Mouse (Mus musculus) limb, embryonic 13.5 days (tissue): Measurements from ENCODE around the gene Rem1. TPM values are rescaled to one million over a fixed set of nuclear protein-coding genes. Genes with fewer than 3 reads are reported as not detected.
"Not testable (repeated sequence)": the region's sequence is repeated elsewhere in the genome, so short reads cannot be mapped to it uniquely, and the experiment has no call there.

Experiments
- ATAC-seq: fragments of 200-750 bp; cut with Nextera tagmentation; 2 replicates; pipeline ENCODE4 v1.8.0; 2017; ENCODE audit warnings: low read depth, moderate number of reproducible peaks, moderate TSS enrichment; ENCODE audit not compliant: low FRiP score
- H3K27ac ChIP-seq: fragments of 300-500 bp; sonication (generic); 2 replicates; pipeline ENCODE4 v1.5.1; 2015; ENCODE audit warnings: inconsistent platforms, mild to moderate bottlenecking, moderate library complexity
- H3K27me3 ChIP-seq: fragments of 300-500 bp; sonication (generic); 2 replicates; pipeline ENCODE4 v1.6.1; 2015; ENCODE audit warnings: mild to moderate bottlenecking, inconsistent platforms
- H3K36me3 ChIP-seq: fragments of 300-500 bp; sonication (generic); 2 replicates; pipeline ENCODE4 v1.6.1; 2015; ENCODE audit warnings: inconsistent platforms, mild to moderate bottlenecking, moderate library complexity
- H3K4me1 ChIP-seq: fragments of 300-500 bp; sonication (generic); 2 replicates; pipeline ENCODE4 v1.6.1; 2015; ENCODE audit warnings: inconsistent platforms
- H3K4me2 ChIP-seq: fragments of 300-500 bp; sonication (generic); replicated peaks from 2 replicates; pipeline ENCODE4 v1.6.1; 2015; ENCODE audit warnings: inconsistent platforms, mild to moderate bottlenecking, moderate library complexity
- H3K4me3 ChIP-seq: fragments of 300-500 bp; sonication (generic); 2 replicates; pipeline ENCODE4 v1.5.1; 2015; ENCODE audit warnings: moderate library complexity, mild to moderate bottlenecking, inconsistent platforms
- H3K9ac ChIP-seq: fragments of 300-500 bp; sonication (generic); 2 replicates; pipeline ENCODE4 v1.6.1; 2015; ENCODE audit warnings: mild to moderate bottlenecking, inconsistent platforms
- H3K9me3 ChIP-seq: fragments of 300-500 bp; sonication (generic); 2 replicates; pipeline ENCODE4 v1.6.1; 2016; ENCODE audit warnings: inconsistent platforms
- WGBS: fragments of 180-500 bp; shearing (Covaris S2); methylation state at CpG from one replicate; pipeline ENCODE4 v1.1.7; 2015; 5-methylcytosine and 5-hydroxymethylcytosine counted together
- polyA plus RNA-seq: library from polyadenylated mRNA; unstranded; fragments of >200 nt; fragmentation: Nextera tagmentation; extraction: Ambion mirVana; gene quantifications from 2 replicates; pipeline ENCODE4 v1.2.1, GENCODE M21; 2015

Gene Rem1
- polyA plus RNA-seq, 1 experiment from 2014 or later: 2.9 TPM

DNA sequence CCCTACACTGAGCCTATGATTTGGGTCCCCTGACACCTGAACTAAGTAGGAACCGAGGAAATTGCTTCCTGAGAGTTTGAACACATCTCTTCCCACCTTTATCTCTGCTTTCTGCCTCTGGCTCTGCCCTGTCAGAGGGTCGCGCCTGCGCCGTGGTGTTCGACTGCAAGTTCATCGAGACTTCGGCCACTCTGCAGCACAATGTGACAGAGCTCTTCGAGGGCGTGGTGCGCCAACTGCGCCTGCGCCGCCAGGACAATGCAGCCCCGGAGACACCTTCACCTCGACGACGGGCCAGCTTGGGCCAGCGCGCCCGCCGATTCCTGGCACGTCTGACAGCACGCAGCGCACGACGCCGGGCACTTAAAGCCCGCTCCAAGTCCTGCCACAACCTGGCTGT, 7.6 kb downstream of the Rem1 start:
- Histone ChIP-seq H3K27me3 (peaks cover 14% of the 10 kb centered on the region), H3K9ac (no peak overlapping the region), H3K4me1 (peaks cover 26% of the 10 kb centered on the region), H3K9me3 (no peaks in the 10 kb centered on the region), H3K4me3 (no peak overlapping the region), H3K27ac (no peak overlapping the region), H3K4me2 (no peak overlapping the region), H3K36me3 (no peaks in the 10 kb centered on the region)
- ATAC-seq: no peak
- 78% methylated on average over 29 of the region's 29 CpGs for WGBS

- peak overlapping the region; percentile 58; the same call in 1 of the 2 replicates for H3K27ac ChIP-seq
- no peak overlapping the region for H3K9ac ChIP-seq
- no peaks in the 10 kb centered on the region for H3K36me3 ChIP-seq
- H3K4me1 ChIP-seq: peaks cover 26% of the 10 kb centered on the region
- no peak for ATAC-seq
- H3K4me3 ChIP-seq: no peak overlapping the region
- peaks cover 8% of the 10 kb centered on the region; the same call in 1 of the 2 replicates for H3K27me3 ChIP-seq
- 0 out of 2 replicates have a peak overlapping the region, but pooled peaks have one; percentile 9 for H3K4me2 ChIP-seq
- 69% methylated on average over 23 of the region's 23 CpGs for WGBS
- H3K9me3 ChIP-seq: no peaks in the 10 kb centered on the region
These were observed 9.7 kb downstream of the Rem1 start for GRCm38 (mm10) chr2:152636246-152637005.

- 76% methylated on average over 6 of the region's 6 CpGs for WGBS
- ATAC-seq: no peak
- H3K4me2 ChIP-seq: no peak overlapping the region
- peak overlapping the region; percentile 55; the same call in 1 of the 2 replicates for H3K27ac ChIP-seq
- no peaks in the 10 kb centered on the region for H3K9me3 ChIP-seq
- H3K4me1 ChIP-seq: peaks cover 26% of the 10 kb centered on the region
- H3K9ac ChIP-seq: no peak overlapping the region
- peaks cover 8% of the 10 kb centered on the region; the same call in 1 of the 2 replicates for H3K27me3 ChIP-seq
- no peak overlapping the region for H3K4me3 ChIP-seq
- H3K36me3 ChIP-seq: no peaks in the 10 kb centered on the region
These were observed 10.2 kb downstream of the Rem1 start for GRCm38 (mm10) chr2:152637006-152637322.

DNA sequence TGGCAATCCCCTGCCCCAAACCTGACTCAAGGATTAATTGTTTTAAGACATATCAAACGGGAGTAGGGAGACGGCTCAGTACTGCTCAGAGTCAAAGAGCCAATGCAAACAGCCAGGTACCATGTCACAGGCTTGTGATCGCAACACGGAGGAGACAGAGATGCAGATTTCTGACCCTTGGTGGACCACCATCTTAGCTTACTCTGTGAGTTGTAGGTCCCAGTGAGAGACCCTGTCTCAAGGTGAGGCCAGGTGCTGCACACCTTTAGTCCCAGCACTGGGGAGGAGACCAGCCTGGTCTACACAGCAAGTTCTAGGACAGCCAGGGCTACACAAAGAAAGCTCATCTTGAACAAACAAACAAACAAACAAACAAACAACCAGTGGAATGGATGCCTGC, 10.6 kb downstream of the Rem1 start:
- Histone ChIP-seq H3K27ac (no peak overlapping the region), H3K4me2 (no peak overlapping the region), H3K9ac (no peak overlapping the region), H3K9me3 (no peaks in the 10 kb centered on the region), H3K4me3 (no peak overlapping the region), H3K36me3 (no peaks in the 10 kb centered on the region), H3K27me3 (peaks cover 8% of the 10 kb centered on the region; the same call in 1 of the 2 replicates), H3K4me1 (peaks cover 22% of the 10 kb centered on the region)
- ATAC-seq: no peak
- WGBS: 80% methylated on average over 4 of the region's 4 CpGs

GRCm38 (mm10) chr2:152638865-152639264, 12.1 kb downstream of the Rem1 start:
- no peaks in the 10 kb centered on the region for H3K36me3 ChIP-seq
- peaks cover 5% of the 10 kb centered on the region; the same call in 1 of the 2 replicates for H3K27me3 ChIP-seq
- ATAC-seq: no peak
- H3K4me1 ChIP-seq: peaks cover 12% of the 10 kb centered on the region; the same call in 1 of the 2 replicates
- no peaks in the 10 kb centered on the region for H3K9me3 ChIP-seq
- no peak overlapping the region for H3K4me3 ChIP-seq
- H3K9ac ChIP-seq: no peak overlapping the region
- H3K4me2 ChIP-seq: no peak overlapping the region
- 63% methylated on average over 6 of the region's 6 CpGs for WGBS
- H3K27ac ChIP-seq: no peak overlapping the region

DNA sequence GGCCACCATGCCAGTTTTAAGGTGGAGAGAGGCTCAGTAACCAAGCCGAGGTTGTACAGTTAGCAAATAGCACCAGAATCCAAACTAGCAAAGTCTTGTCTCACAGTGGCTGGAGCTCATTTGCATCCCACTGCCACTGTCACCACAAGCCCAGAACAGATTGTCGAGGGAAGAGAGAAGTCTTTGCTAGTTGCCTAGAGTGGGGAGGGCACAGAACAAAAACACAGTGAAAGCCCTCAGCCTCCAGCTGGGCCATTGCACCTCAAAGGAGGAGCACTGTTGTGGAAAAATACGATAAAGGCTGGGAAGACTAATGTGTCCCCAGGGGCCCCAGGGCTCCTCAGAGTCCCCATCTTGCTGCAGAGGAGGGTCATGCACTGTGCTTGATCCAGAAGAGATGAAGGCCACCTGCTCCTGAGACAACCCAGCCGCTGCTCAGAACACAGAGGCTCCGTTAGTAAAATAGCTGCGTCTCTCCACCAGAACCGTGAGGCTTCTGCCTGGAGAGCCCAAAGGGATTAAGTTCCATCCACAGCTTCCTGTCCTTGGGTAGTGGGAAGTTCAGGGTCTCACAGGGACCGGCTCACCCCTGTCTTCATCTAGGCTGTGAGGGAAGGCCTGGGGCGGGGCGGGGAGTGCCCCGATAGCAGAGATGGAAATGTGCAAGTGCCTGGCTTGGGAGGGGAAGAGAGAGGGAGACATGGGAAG, 12.8 kb downstream of the Rem1 start:
- WGBS: 42% methylated on average over 11 of the region's 11 CpGs
- Histone ChIP-seq H3K9me3 (no peaks in the 10 kb centered on the region), H3K27ac (no peak overlapping the region; the same call in 1 of the 2 replicates), H3K4me3 (no peak overlapping the region), H3K9ac (no peak overlapping the region), H3K36me3 (no peaks in the 10 kb centered on the region), H3K27me3 (peaks cover 1% of the 10 kb centered on the region; the same call in 1 of the 2 replicates), H3K4me1 (peaks cover 12% of the 10 kb centered on the region; the same call in 1 of the 2 replicates), H3K4me2 (no peak overlapping the region)
- ATAC-seq: no peak

- no peaks in the 10 kb centered on the region for H3K4me1 ChIP-seq
- no peak overlapping the region for H3K9ac ChIP-seq
- WGBS: 69% methylated on average over 10 of the region's 10 CpGs
- H3K36me3 ChIP-seq: no peaks in the 10 kb centered on the region
- H3K4me3 ChIP-seq: no peak overlapping the region
- no peak for ATAC-seq
- no peak overlapping the region for H3K4me2 ChIP-seq
- H3K27me3 ChIP-seq: no peaks in the 10 kb centered on the region
- H3K27ac ChIP-seq: no peak overlapping the region
- H3K9me3 ChIP-seq: no peaks in the 10 kb centered on the region
These were observed 26.3 kb downstream of the Rem1 start for GRCm38 (mm10) chr2:152652901-152653620.

DNA sequence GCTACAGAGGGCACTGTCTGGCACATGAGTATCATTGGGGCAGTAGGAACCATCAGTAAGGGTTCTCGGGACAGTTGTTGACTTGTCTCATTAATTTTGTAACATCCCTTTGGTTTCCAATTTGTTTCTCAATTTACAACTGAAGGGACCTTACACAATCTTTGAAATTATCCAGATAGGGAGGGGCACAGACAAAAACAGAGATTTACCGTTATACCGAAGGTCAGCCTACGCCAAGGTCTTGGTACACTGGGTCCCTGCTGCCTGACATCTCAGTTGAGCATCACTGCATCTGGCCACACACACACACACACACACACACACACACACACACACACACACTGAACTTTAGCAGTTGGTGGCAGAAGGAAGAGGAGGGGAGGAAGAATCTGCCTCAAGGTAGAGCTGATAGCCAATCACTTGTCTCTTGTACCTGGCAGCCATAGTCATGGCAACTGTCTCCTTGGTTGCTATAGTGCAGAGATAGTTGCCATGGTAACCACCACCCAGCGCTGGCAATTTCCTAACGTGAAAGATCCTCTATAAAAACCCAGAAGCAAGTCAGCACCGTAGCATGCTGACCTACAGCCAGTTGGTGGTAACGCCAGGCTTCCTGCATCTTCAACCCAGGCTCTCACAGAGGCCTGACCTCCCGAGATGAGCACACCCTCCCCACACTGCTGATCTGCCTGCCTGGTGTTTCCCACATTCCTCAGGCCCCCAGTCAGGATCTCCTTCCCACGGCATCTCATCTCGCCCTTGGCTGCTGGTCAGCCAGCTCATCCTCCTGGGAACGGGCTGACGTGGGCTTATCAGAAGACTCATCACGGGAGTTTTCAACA, 27.3 kb downstream of the Rem1 start:
- Histone ChIP-seq H3K4me1 (no peaks in the 10 kb centered on the region), H3K27me3 (no peaks in the 10 kb centered on the region), H3K27ac (no peak overlapping the region), H3K4me2 (no peak overlapping the region), H3K9ac (no peak overlapping the region), H3K9me3 (no peaks in the 10 kb centered on the region), H3K36me3 (no peaks in the 10 kb centered on the region), H3K4me3 (no peak overlapping the region)
- WGBS: 44% methylated on average over 14 of the region's 14 CpGs
- no peak for ATAC-seq

GRCm38 (mm10) chr2:152657398-152657797, 30.6 kb downstream of the Rem1 start:
- Histone ChIP-seq H3K9ac (no peak overlapping the region), H3K27ac (no peak overlapping the region), H3K4me1 (no peaks in the 10 kb centered on the region), H3K9me3 (no peaks in the 10 kb centered on the region), H3K36me3 (no peaks in the 10 kb centered on the region), H3K27me3 (no peaks in the 10 kb centered on the region), H3K4me3 (no peak overlapping the region), H3K4me2 (no peak overlapping the region)
- 62% methylated on average over 10 of the region's 10 CpGs for WGBS
- no peak for ATAC-seq

DNA sequence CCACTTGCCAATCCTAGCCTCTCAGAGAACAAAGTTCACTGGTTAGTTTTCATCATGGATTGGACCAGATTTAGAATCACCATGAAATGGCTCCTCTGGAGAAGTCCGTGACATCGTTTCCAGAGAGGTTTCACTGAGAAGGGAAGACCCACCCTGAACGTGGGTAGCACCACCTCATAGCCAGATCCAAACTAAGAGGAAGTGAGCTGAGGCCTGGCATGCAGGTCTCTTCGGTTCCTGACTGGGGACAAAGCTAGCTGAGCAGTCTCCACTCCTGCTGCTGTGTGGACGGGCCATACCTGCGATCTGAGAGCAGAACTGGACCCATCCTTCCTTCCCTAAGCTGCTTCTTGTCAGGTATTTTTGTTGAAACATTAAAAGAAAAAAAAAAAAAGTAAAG, 34.4 kb downstream of the Rem1 start:
- H3K4me3 ChIP-seq: no peak overlapping the region
- H3K9ac ChIP-seq: no peak overlapping the region
- no peaks in the 10 kb centered on the region for H3K4me1 ChIP-seq
- H3K36me3 ChIP-seq: no peaks in the 10 kb centered on the region
- no peak overlapping the region for H3K4me2 ChIP-seq
- H3K9me3 ChIP-seq: no peaks in the 10 kb centered on the region
- no peak for ATAC-seq
- 0 out of 2 replicates have a peak, but pooled peaks cover 2% of the 10 kb centered on the region for H3K27me3 ChIP-seq
- H3K27ac ChIP-seq: no peak overlapping the region
- 76% methylated on average over 6 of the region's 6 CpGs for WGBS

GRCm38 (mm10) chr2:152666191-152666590, 39.4 kb downstream of the Rem1 start:
- not testable (repeated sequence) for H3K36me3 ChIP-seq, H3K4me2 ChIP-seq, H3K27ac ChIP-seq, H3K4me3 ChIP-seq, H3K9me3 ChIP-seq, H3K27me3 ChIP-seq, H3K9ac ChIP-seq, ATAC-seq
- WGBS: 66% methylated on average over 3 of the region's 3 CpGs
- H3K4me1 ChIP-seq: peaks cover 10% of the 10 kb centered on the region
